Mouse (Mus musculus): ENCODE results near the gene Yod1. TPM values are rescaled to one million over a fixed set of nuclear protein-coding genes. Genes with fewer than 3 reads are reported as not detected.

The Yod1 gene
- 1.1 and 2.7 TPM in 2 replicates for polyA plus RNA-seq (2012; rRNA removed)

DNA sequence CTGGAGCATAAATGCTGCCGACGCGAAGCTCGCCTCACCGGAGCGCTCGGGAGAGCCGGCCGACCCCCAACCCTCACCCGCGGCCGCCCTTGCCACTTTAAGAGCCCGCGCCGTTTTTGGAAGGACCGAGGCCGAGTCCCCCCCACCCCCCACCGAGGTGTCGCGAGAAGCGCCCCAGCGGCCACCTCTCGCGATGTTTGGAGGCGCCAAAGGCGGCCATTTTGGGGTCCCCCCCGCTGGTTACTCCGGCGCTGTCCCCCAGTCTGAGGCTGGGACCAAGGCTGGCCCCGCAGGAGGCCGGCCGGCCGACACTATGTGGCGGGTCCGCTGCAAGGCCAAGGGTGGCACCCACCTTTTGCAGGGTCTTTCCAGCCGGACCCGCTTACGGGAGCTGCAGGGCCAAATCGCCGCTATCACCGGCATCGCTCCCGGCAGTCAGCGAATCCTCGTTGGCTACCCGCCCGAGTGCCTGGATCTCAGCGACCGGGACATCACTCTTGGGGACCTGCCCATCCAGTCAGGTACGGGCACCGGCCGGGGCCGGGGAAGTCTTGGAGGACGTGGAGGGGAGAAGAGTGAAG is at the start of gene Yod1:
Gene Yod1 (plus strand): TSS at position 37 of the 581 bp plus-strand sequence.
- under 1% methylated on average over 54 of the region's 54 CpGs for WGBS

DNA sequence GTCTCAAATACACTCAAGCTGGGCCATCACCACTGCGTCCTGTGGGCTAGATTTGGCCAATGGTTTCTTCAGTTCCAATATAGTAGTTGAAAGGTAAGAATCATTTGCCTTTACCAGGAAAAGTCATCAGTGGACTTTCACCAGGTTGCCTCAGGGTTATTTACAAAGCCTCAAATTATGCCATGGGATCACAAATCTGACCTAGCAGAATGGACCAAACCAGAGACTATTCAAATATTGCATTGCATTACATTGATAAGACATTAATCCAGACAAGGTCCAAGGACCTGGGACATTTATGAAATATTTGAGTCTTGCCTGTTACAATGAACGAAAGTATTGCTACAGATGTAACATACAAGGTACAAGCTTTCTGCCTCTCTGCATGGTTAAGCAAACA is 38.6 kb upstream of the Yod1 start:
- no peak for DNase-seq (ENCODE audit: low read depth, low spot score)

More for the DNA sequence above, at the start of gene Yod1:
- no peak for DNase-seq (ENCODE audit: low read depth, low spot score)

DNA sequence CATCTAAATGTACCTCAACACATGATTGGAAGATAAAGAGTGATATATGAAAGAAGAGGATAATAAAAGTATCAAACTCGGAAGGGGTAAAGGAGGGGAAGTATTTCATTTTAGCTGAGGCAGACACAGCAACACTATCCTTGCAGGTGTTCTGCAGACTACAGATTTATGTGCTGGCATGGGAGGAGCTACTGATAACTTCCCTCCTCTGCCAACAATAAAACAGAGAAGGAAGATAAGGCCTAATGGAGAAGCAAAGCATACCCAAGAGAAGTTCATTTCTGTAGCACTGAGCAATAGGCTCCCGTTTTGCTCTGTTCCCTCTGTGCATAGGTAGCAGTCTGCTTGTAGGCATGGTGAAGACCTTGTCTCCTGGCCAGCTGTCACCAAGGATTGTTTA is 36.1 kb upstream of the Yod1 start:
- 22% methylated on average over 2 of the region's 2 CpGs for WGBS
- DNase-seq (ENCODE audit: low read depth, low spot score): no peak

More for the DNA sequence above, 38.6 kb upstream of the Yod1 start:
- 83% methylated on average over 2 of the region's 2 CpGs for WGBS

DNA sequence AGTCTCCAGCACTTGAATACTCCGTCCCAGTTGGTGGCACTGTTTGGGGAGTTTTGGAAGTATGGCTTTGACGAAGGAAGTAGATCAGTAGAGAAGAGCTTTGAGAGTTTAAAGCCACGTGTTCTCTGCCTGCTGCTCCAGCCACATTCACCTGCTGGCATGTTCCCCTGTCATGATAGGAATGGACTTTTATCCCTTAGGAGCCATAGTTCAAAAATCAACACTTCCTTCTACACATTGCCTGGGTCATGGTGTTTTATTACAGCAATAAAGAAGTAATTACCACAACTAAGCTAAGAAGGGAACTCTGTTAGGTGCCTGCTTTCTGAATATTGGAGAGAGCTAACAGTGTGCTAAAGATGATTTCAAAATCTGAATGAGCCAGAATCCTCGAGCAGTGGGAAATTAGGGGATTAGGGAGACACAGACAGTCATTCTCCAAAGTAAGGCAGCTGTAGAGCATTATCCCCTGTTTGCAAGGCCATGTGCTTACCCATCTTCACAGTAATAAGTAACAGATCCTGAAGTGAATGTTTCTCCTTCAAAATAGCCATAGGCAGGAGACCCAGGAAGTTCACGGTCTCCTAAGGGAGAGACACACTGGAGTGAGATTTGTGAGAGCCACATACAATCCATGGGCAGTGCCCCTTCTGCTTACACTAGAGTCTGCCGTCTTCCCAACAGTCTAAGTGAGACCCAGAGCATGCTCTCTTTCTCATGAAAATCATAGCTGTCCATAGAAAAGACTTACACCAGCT is 35.3 kb upstream of the Yod1 start:
- peak; percentile 78 for DNase-seq (ENCODE audit: low read depth, low spot score)
- WGBS: 21% methylated on average over 6 of the region's 6 CpGs

DNA sequence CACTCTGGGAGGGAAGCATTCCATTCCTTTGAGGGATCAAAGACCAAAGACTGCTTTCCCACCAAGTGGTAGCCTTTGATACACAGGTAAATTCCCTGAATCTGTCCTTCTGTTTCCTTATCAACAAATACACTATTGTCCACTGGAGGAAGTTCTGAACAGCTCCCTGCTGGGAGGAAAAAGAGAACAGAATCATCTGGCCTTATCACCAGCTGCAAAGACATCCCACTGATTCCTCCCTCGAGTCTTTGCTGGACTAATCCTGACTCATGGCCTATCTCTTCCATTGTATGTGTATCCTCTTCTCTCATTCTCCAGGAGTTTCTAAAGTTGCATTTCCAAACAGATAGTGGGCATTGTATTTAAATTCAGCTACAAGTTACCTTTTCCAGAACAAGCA is 33.2 kb upstream of the Yod1 start:
- WGBS: 24% methylated on average over 1 of the region's 1 CpGs

DNA sequence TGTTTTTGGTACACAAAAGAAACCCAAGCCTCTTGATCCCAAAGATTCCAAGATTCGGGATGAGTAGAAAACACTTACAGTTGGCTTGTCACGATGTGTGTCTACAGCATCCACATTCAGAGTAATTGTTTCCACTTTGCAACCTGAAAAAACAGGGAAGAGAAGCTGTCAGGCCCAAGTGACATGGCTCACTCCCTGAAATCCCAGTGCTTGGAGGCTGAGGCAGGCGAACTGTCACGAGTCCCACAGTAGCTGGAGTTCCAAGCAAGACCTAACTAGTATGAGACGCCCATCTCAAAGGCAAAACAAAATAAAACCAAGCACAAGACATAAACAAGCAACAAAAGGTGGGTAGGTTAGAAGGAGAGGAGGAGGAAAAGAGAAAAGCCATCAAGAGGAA is 18.5 kb upstream of the Yod1 start:
- 94% methylated on average over 5 of the region's 5 CpGs for WGBS
- DNase-seq (ENCODE audit: low read depth, low spot score): no peak

More for the DNA sequence above, 33.2 kb upstream of the Yod1 start:
- DNase-seq (ENCODE audit: low read depth, low spot score): no peak

DNA sequence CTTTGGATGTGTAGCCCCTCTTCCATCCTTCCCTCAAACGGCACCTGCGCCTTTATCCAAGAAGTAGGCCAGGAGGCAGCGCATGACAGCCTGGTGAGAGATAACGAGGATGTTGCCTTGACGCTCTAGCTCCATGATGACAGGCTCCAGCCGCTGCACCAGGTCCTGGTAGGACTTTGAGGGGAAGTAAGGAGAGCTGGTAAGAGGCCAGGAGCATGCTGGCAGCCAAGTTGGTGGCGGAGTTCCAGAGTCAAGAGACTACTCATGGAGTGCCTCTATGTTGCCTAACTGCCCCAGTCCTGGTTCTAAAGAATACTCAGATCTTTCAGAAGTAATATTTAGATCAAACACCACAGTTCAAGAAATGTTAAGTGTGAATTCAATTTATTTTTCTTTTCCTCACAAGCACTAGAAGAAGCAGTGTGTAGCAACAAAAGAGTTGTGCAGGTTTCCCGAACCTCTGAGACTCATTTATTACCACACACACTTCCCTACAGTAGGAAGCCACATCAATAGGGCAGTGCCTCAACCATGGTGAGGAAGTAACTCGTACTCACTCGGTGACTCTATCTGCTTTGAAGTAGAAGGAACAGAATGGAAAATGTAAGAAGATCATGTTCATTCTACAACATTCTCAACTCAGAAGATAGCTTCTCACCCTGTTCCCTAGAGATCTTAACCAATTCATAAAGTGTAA is 17.0 kb upstream of the Yod1 start:
- 89% methylated on average over 10 of the region's 10 CpGs for WGBS
- no peak for DNase-seq (ENCODE audit: low read depth, low spot score)

DNA sequence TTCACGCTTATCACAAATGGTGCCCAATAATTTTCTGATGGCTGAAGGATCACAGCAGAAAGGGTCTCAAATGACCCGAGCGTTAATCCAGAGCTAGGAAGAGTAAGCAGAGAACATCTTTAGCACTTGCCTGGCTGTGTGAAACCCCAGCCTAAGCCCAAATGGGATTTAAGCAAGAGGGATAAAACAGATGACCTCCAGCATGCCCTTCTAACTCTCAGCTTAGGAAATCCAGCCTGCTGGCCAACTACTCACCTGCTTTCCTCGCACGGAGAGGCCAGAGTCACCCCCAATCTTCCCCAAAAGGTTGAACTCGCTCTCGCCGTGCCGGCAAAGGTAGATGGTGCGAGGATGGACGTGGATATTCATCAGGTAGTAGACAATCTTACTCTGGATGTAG is 15.2 kb upstream of the Yod1 start:
- DNase-seq (ENCODE audit: low read depth, low spot score): no peak
- WGBS: 96% methylated on average over 11 of the region's 11 CpGs

DNA sequence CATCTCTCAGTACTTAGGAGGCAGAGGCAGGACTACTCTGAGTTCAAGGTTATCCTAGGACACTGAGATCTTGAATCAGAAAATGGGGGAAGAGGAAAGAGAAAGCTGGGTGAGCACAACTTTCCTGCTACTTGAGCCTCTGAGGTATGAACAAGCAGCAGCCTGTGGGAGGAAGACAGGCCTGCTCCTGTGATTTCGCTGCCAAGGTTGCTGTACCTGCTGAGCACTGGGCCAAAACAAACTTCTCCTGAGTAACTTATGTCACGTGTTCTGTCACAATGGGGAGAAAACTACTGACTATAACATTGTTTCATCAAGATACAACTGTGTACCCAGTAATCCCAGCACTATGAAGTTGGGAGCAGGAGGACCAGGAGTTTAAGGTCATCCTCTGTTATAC is 13.5 kb upstream of the Yod1 start:
- 43% methylated on average over 2 of the region's 2 CpGs for WGBS
- no peak for DNase-seq (ENCODE audit: low read depth, low spot score)

DNA sequence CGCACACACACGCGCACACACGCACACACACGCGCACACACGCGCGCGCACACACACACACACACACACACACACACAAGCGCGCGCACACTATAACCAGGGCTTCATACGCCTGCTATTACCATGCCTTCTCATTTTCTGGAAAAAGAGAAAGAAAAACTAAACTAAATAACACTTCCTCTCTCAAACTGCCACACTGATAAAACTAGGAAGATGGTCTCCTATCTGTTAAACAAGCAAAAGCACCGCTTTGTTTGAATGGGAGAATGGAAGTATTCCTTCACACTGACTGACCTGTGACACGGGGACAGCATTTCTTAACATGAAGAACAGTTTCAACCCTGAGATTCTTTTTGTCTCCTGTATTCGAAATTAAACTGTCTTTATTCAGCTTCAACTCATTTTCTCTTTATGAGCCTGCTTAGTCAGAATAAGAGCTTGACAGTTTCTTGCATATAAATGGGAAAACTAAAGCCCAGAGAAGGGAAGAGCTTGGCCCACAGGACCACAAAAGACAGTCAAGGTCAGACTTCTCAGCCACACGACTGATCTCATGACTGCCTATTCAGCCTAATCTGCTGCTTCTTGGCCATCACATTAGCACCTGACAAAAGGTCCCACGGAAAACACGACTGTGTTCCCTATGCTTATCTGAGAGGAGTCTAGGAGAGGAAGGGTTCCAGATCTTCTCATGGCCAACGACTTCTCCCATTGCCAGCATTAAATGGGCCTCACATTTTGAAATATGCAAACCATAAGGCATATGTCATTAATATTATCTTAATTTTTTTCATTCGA is 6.6 kb upstream of the Yod1 start:
- no peak for DNase-seq (ENCODE audit: low read depth, low spot score)
- 91% methylated on average over 22 of the region's 22 CpGs for whole genome bisulfite sequencing

DNA sequence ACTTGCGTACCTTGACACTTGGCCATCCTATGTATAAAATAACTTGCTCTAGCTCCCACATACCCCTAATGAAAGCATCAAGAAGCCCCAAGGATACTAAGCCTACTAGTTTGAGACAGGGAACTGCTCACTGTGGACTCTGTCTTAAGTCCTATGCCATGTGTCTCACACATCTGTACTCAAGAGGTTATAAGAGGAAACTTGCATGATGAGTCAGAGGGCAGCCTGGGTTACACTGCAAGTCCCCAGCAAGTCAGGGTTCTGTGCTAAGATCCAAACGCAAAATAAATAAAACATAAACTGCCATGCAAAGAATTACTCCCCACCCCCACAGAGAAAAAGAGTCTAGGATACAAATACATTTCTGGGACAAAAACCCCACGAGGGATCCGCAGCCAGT is 3.1 kb upstream of the Yod1 start:
- no peak for DNase-seq (ENCODE audit: low read depth, low spot score)
- 63% methylated on average over 4 of the region's 4 CpGs for WGBS

DNA sequence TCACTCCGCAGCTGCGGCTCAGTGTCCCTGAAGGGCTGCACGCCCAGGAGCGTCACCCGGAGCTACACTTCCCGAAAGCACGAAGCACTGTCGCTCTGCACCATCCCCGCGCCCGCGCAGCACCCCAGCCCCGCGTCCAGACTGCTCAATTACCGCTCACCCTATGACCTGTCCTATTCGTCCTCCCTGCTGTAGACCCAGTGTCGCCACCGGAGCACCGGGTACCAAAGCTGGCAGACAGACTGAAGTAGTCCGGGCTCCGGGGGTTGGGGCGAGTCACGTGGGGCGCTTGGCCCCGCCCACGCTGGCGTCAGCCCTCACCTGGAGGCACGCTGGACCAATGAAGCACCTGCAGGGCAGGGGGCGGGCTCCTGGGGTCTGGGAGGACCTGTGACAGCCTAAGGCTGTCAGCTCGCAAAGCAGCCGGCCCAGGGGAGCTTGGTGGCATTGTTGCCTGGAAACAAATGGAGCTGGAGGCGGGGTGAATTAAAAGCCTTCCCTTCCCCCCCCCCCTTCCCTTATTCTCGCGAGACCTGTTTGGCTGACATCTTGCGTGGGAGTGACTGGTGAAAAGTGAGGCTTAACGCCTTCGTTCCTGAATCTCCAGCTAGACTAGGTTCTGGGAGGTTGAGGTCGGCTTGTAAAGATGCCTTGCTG is 1.4 kb upstream of the Yod1 start, which contains the start of gene Gm29427:
Gene Gm29427 (minus strand): TSS at position 239 of the 657 bp plus-strand sequence.
- under 1% methylated on average over 38 of the region's 38 CpGs for WGBS
- DNase-seq (ENCODE audit: low read depth, low spot score): peak; percentile 91

DNA sequence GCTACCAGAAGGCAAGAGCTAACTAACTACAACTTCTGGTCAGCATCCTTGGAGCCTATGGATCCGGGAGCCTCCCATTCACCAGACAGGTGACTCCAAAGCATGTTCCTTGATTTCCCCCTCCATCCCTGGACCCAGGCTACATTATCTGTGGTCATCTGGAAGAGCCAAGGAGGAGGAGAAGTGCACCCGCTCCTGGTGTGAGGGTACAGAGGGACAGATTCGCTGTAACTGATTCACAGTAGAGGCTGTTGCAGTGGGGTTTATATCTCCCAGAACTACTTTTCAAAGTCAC is 962 bp upstream of the Yod1 start:
- WGBS: 0% methylated on average over 3 of the region's 3 CpGs
- DNase-seq (ENCODE audit: low read depth, low spot score): no peak

DNA sequence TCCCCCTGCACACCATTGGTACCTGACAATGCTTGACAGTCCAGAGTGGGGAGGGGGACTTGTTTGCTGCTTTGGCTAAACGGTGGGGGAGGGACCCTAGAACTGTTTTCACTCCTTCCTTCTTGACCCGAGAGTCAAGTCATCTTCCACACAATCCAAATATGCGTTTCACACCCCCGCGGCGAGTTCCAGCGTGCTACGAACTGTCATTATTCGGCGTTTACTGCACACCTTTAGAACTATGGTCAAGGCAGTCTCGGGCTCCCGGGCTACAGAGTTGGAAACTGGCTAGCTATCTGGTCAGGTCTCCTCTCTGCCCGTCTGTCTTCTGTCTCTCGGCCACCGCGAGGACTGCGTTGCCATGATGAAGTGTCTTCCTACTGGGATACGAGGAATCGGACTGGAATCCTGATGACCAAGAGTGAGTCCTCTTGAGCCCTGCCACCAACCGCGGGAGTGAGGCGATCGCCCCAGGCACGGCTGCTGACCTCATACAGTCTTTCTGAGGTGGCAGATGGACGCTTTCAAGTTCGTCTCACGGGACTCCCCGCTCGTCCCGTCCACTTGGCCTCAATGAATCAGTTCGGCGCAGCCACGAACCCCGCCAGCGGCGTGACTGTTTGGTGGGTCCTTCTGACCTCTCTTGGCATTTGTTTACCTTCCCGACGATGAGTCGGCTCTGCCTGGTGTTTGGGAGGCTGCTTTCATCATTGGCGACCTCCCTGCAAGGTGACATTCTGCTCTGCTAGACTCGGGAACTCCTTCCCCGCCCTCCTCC is 425 bp upstream of the Yod1 start:
- under 1% methylated on average over 42 of the region's 42 CpGs for WGBS
- DNase-seq (ENCODE audit: low read depth, low spot score): no peak

DNA sequence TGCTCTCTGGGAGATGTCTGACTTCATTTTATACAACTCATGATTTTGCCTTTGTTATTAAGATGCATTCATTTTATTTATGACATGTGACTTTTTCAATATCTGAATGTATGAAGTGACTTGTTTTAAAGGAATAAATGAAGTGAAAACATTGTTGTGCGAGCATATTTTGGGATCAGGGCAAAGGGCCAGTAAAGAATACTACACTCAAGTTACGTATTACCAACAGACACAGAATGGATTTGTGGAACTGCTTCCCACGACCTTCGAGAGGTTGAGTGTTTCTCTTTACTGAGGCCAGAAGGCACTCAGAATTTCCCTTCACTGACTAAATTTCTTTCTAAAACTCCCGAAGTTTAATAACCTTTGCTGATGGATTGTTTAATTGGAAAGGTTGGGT is 7.1 kb downstream of the Yod1 start:
- WGBS: 83% methylated on average over 5 of the region's 5 CpGs

DNA sequence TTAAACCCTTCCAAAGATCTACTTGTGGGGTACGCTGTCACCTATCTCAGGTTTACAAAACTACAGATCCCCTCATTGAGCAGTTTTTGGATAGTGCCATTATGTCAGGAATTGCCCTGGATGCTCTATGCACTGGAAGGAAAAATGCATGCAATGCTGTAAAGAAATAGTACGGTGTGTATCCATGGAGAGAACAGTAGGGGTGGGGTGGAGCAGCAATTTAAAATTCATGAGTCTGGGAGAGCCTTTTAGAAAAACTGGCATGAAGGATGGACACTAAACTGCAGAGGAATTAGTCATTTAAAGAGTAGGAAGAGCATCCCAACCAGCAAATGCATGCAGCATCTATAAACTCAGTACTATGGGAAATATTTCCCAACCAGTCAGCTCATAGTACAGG is 9.3 kb downstream of the Yod1 start:
- 84% methylated on average over 2 of the region's 2 CpGs for WGBS
- no peak for DNase-seq (ENCODE audit: low read depth, low spot score)

More for the DNA sequence above, 7.1 kb downstream of the Yod1 start:
- DNase-seq (ENCODE audit: low read depth, low spot score): no peak

DNA sequence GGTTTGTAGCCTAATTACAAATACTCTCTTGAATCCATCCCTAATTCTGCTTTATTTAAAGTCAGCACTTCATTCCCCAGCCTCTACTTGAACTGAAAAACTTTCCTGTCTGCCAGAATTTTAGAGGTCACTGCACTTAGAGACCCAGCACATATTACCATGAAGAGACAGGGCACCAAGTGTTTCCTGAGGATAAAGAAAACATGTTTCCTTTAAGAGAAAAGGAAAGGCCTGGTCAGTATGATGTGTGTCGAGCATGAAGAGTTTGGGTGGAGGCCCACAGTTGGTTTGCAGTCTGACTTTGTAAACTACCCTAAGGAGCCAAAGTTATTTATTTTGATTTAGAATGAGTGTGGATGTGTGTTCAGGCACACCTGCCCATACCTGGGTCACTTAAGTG is 10.9 kb downstream of the Yod1 start:
- no peak for DNase-seq (ENCODE audit: low read depth, low spot score)
- WGBS: 53% methylated on average over 1 of the region's 1 CpGs

DNA sequence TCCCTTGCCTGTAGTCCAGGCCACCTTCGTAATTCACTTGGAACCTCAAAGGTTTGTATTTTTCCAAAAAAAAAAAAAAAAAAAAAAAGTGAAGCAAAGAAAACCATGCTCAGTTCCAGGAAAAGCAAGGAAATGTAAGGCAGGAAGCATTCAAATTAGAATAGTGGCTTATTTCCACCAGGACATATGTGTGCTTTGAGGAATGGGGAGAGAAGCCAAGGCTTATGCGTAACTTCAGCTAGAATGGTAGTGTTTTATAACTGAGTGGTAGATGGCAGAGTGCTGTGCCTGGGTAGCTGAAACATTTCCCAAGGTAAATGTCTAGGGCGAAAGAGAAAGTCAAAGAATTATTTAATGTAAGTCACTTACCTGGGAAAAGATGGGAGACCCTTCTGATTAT is 11.6 kb downstream of the Yod1 start:
- no peak for DNase-seq (ENCODE audit: low read depth, low spot score)
- 92% methylated on average over 3 of the region's 3 CpGs for WGBS

DNA sequence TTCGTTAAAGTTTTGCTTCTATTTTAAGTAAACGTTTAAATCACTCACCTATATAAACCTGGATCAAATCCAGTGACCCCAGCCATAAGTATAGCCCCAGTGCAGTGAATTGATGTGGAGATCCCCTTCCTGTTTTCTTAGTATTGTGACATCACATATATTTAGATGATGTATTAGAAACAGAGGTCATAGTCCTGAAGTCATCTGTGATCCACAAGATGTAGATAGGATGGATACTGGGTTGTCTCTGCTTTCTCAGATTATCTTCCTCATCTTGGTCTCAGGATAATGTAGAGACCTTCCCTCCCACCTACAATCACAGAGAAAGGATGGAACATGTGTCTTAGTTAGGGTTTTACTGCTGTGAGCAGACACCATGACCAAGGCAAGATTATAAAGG is 12.0 kb downstream of the Yod1 start, which contains the start of gene Pfkfb2:
Gene Pfkfb2 (minus strand): TSS at position 101 of the 400 bp plus-strand sequence.
- 42% methylated on average over 2 of the region's 2 CpGs for WGBS

More for the DNA sequence above, 12.0 kb downstream of the Yod1 start, which contains the start of gene Pfkfb2:
- DNase-seq (ENCODE audit: low read depth, low spot score): no peak
